Mouse (Mus musculus): ENCODE measurements at regions not wholly inside any gene's neighbourhood (a gene's known extent, or its start where the extent isn't known, plus 50 kb on each side); places are given as distances from the start of the nearest gene placed in this dataset.

DNA sequence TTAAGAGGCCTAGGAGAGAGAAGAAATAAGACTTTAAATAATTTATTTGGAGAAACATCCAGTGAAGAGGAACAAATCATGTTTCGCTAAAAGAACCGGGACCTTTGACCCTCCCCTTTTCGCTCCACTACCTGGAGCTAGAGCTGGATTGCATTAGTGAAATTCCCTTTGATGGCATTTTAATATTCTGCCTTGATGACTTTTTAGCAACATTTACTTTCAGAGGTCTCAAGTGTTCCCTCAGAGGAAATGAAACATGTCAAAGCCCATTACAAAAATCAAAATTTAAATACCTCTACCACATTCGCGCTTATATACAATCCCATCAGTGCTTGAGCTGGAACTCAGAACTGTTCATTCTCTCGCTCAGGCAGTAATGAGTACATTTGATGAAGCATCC lies 297.0 kb upstream of the Gm10295 start:
- no peak for DNase-seq

DNA sequence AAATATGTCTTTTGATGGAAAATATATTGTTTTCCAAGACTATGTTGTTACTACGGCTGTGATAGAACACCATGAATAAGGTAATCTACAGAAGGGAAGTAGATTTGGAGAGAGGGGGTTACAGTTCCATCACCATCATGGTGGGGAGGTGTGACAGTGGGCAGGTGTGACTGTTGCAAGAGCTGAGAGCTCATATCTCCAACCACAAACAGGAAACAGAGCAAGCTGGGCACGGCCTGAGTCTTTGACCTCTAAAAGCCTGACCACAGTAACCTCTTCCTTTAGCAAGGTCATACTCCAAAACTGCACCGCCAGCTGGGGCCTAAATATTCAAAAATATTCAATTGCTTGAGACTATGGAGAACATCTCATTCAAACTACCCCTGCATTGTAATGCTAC lies 295.7 kb upstream of the Gm10295 start:
- DNase-seq = no peak

DNA sequence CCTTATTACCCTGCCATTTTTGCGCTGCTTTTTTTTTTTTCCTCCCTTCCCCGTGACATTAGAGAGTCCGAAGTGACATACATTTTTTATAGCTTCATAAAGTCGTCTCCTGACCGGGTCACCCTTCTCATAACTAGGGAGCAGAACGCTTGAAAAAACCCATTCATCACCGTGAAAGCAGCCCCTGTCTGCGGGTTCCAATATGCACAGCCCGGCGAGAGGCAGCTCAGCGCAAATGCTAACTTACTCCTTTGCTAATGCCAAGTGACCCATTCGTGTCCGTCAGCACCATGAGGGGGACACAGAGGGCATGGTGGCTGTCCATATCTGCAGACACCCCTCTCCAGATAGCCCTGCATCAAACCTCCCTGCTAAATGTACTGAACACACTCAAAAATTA lies 271.8 kb upstream of the Gm10295 start:
- no peak for DNase-seq

DNA sequence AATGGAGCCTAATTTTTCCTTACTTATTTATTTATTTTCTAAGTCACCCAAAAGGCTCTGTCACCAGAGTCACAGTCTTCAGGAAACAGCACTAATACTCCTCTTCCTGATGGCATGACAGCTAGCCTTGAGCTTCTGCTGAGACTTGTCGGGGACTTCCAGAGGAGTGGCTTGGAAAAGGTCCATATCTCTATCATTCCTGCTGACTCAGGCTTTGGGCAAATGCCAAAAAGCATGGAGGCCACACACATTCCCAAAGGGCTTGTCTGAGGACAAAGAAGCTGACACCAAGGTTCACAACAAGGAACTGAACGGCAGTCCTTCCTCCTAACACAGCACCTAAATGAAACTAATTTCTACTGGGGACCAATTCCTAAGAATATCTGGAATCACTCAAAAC lies 251.9 kb upstream of the Gm10295 start:
- DNase-seq = peak; percentile 58

DNA sequence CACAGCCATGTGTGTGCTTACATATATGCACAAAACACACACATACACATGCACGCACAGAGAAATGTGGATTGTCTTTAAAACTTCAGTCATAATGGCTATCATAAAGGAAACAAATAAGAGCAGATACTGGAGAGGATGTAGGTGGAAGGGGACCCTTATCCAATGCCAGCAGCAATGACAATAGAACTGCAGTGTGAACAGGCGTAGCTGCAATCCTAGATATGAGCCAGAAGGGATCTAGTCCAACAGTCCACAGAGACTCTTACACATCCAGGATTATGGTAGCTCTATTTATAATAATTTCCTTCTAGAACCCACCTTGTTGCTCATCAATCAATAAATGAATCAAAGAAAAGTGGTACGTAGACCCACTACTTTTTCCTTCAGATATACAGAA lies 245.5 kb upstream of the Gm10295 start:
- no peak for DNase-seq

DNA sequence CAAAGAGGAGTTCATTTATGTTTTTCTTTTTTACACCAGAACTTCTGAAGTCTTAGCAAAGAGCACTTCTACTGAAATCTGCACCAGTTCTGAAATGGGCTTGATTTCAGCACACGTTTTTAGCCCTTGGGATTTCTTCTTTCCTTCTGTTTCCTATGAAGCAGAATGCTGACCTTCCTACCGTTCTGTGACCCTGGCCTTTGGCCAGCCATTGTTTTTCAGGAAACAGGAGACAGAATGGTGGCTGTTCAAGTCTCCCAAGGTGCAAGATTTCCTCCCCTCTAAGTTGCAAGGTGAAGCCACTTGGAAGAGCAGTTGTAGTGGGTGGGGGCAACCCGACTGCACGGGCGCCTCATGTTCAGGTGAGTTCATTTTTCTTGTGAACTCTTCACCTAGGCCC lies 236.3 kb upstream of the Gm10295 start:
- DNase-seq = peak; percentile 37

DNA sequence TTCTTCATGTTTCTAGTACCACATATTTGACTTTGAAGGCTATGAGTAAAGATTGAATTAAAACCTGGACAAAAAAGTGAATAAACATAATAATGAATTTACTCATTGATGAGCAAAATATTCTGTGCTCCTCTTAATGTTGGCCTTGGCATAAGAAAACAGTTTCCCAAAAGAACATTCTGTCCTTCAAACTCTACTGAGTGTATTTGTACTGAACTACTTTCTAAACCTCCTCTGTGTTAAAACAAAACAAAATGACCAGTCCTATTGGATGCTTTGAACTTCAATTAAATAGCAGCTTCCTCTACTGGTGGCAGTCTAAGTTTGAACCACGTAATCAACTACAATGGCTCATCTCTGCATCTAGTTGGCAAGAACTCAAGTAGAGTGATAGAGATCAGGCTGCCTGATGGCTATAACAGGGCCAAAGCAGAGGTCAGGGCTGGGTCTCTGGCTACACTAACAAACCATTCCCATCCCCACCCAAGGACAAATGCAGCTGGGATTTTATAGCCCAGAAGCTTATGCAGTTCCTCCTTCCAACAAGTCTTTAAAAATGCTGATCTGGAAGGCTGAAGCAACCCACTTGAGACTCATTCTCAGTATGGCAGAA lies 232.3 kb upstream of the Gm10295 start:
- DNase-seq = no peak

DNA sequence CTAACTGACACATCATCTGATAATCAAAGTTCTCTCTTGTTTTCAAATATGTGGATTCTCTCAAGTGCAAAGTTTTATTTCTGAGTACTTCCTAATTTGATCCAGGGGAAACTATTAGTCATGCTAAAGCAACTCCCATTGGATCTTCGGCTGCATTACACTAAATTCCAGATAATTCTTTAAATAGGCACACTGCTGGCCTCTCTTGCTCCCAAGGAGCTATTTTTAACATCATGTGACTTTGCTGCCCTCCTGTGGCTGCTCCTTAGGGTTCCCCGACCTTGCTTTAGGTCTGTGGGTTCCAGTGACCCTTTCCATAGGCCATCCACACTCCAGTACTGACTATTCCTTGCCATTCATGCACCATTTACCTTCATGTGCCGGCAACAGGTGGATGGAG lies 230.5 kb upstream of the Gm10295 start:
- peak; percentile 28 for DNase-seq

DNA sequence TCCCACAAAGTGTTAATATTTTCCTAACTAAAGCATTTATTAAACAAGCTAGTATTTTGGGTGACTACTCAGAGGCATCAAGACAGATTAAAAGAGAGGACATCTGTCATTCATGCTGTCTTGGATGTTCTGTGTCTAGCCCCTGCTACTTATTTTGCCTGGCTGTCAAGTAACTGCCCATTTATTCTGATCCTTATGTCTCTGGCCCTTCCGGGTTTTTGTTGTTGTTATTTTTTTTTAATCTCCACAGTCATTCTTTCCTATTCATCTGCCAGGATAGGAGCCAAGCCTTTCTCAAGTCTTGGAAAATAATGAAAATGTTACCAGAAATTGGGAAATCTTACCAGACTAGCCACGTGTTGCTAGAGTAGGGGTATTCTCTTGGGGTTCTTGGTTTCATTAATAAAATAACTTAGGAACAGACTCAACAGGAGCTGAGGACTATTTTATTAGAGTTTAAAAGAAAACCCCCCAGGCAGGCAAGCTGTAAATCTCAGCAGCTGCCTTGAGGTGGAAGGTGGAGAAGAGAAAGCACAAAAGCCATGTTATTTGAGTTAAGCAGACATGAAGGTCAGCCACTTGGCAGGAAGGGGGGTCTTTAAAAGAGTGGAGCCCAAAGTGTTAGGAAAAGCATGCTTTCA lies 209.1 kb upstream of the Gm10295 start:
- no peak for DNase-seq

DNA sequence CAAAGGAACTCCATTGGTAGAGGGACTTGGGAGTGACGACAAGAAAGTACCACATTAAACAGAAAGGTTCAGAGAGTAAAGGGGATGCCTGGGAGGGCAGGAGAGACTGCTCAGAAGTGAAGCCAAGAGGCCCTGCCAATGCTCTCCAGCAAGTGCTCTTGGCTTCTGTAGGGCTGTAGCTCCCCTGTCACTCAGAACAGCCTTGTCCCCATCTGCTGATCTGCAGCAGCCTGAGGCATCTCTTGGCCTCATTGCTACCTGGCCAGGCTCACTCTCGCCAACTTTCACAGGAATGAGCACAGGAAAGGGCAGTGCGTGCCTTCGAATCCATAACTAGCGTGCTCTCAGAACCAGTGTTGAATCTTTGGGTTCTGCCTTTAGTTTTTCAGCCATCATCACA lies 205.2 kb upstream of the Gm10295 start:
- no peak for DNase-seq

DNA sequence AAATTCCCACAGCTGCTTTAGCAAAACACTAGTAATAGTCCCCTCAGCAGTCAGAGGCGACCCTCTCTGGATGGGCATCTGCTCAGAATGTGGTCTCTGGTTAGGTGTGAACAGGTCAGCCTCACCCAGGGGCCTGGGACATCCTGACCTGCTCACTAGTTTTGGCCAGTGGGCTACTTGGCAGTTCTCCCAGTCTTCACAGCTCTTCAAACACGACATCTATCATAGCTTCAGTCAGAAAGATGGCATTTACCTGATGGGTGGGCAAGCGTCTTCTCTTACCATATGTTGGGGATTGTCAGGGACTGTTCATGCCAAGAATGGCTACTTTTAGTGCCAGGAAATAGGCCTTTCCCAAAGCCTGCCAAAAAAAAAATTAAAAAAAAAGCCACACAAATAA lies 204.2 kb upstream of the Gm10295 start:
- DNase-seq = no peak

DNA sequence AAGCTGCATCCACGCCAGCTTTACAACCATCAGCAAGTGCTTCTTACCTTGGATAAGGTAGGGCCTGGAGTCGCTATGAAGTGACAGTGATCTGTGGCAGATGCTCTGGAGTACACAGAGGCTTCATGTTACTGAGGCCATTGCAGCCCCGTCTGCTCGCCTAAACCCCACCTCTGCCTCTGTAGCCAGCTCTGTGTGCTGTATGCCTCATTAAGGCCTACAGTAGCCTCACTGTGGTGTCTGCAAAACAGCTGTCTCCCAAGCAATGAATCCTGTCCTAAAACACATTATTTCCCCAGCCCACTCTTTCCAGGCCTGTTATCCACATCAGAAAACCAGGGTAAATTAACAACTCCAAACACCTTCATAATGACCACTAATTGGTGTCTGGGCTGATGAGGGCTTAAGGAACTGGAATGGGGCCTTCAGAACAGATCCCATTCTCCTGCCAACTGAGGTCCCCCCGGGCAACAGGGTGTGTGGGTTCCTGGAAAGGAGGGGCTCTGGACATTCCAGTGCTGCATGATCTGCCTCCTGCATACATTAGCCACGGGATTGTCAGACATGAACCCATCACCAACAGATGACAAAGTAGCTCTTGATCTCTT lies 195.4 kb upstream of the Gm10295 start:
- DNase-seq = no peak

DNA sequence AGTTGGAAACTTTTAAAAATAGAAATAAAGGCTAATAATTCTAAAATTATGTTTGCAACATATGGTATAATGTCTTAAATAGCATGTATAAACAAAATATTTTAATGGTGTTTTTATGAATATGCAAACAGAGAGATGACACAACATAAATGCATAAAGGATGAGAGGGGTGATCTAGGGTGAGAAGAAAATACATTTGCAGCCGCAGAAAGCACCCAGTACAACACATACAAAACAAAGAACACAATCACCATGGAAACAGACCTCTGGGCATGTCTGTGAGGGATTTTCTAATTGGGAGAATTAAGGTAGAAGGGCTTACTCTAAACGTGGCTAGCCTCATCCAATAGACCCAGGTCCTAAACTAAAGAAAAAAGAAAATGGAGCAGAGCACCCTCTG lies 190.2 kb upstream of the Gm10295 start:
- no peak for DNase-seq

DNA sequence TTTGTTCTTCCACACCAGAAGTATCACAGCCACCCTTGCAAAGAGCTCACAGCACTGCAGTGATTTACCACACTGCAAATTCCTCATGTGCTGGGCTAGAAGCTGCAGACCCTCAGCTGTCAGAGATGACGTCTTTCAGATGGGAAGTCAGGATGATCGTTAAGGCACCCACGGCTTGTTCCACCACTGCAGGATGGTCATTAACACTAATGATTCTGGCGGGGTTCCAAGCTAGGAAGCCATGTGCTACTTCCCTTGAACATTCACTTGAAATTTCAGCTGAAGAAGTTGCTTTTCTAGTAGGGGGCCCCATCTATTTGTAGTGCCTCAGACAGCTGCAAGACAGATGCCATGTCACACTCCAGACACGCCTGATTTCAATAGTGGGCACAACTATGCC lies 181.8 kb upstream of the Gm10295 start:
- peak; percentile 4 for DNase-seq

DNA sequence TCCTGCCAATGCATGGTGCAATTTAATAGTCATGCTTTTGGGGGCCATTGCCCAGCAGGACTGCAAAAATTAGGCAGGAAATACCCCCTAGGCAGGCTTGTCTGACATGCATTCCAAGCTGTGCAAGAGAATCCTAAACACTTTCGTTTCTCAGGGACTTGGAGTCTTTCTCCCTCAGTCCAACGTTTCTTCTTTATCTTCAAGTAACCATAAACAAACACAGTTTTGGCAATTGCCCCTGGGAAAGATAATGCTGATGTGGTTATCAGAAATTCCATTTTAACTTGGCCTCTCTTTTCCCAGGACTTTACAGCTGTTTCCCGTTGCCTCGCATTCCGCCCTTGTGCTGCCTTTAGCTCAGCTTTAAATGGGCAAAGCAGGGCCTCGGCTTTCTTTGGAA lies 180.2 kb upstream of the Gm10295 start:
- no peak for DNase-seq

DNA sequence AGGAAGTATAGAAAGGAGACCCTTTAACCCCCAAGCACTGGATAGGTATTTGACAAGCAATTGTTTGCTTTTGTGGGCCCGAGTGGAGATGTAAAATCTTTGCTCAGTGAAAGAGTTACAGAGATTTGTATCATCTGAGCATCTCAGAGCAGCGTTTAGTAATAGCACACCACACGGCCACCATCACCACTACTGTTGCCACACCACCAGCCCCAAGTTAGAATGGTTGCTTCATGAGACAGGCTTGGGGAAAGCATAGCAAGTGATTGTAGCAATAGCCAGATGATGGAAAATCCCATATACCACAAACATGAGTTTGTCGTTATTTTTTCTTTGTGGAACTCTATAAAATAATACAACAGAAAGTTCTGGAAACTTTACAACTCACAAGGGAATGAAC lies 179.6 kb upstream of the Gm10295 start:
- no peak for DNase-seq

DNA sequence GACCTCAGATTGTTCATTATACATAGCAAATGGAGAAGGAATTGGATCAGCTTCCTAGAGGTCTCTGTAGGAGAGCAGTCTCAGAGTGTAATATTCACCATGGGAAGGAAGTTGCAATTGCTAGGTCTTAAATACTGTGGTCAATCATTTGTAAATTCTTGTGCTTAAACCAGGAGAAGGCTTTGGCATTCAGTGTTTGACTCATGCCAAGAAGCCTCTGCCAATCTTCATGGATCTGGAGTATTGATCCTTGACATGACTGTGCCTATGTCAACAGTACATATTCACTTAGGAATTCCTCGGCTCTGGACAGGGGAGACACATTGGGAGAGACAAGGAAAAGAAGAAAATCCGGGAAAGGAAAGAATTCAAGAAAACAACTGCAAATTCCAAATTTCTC lies 174.9 kb upstream of the Gm10295 start:
- no peak for DNase-seq

DNA sequence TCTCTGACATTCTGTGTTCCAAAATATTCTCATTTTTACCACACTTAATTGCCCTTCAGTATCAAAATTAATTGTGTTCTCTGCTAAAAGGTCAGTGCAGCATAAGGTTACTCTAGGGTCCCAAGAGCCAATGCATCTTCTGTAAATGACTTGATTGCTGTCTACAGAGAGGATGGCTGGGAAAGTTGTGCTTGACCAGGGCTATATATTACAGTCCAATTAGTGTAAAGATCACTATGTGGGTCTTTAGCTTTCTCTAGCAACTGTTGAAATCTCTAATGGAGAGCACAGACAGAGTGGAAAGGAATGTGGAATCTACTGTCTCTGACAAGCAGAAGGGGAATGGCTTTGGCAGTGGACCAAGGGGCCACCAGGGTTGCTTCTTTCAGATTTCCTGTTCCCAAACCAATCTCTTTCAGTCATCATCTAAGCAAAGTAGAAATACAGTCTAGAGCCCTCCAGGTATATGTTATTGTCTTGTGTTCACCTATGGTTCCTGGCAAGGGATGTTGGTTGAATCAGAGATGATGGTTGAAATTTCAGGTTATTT lies 173.4 kb upstream of the Gm10295 start:
- DNase-seq = no peak

DNA sequence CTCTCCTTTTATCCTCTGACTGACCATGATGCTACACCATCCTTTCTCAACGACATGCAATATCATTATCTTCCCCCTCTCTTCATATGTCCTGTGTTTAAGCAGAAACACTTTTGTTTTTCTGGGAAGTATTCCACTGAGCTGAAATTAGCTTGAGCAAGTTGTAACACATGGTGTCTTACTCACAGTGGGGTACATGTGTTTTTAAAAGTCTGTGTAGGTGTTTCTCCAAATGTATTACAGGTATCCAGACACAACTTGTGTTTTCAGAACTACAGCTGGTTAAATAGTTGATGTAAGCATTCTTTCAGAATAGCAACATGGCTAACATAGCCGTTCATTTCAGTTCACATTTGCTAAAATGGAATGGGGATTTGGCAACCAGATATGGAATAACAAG lies 172.8 kb upstream of the Gm10295 start:
- DNase-seq = no peak

DNA sequence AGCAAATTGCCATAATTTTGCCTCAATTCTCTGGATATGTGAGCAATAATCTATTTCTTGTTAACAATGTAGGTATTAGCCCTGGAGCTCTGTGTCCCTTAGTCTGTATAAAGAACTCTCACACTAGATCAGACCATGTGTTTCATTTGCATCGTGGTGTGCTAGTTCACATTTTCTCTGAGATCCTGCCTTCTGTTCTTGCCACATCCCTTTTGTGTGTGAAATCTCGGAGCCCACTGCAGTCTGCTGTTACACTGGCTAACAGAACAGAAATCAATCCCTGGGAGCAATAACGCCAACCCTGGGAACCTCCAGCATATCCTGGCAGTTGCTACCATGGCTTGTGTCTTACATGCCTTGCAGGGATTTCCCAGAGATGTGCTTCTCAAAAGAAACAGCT lies 156.1 kb upstream of the Gm10295 start:
- DNase-seq = no peak

DNA sequence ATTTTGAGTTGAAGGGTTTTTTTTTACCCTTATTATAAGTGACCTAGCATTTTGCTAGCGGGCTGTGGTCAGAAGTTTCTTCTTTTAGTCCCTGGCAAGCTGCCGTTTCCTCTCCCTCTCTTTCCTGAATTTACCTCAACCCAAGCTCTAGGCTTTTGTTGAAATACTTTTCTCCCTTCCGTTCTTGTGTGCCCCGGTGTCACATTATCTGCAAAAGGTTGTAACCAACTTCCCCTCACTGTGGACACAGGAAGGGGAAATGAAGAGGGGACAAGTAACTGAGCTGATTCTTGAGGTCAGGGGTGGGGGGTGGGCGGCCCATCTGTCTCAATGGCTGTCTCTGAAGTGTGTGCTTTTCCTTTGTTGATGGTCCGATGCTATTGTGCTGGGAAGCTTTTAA lies 149.4 kb upstream of the Gm10295 start:
- peak; percentile 27 for DNase-seq

DNA sequence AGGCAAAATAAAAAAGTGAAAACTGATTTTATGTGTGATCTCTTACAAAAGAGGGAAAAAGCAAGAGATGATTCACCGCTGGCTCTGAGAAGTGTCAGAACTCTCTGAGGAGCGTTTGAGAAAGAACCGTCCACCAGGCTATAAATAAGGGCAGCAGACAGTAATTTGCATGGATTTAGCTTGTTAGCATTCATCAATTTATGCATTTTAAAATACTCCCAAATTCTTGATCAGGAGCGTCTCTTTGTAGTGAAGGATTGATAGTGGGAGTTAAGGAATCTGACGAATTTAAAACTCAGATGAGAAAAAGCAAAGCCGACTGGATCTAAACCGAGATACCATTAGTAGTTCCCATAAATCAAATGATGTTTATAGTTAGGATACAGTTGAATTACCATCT lies 146.8 kb upstream of the Gm10295 start:
- DNase-seq = no peak

DNA sequence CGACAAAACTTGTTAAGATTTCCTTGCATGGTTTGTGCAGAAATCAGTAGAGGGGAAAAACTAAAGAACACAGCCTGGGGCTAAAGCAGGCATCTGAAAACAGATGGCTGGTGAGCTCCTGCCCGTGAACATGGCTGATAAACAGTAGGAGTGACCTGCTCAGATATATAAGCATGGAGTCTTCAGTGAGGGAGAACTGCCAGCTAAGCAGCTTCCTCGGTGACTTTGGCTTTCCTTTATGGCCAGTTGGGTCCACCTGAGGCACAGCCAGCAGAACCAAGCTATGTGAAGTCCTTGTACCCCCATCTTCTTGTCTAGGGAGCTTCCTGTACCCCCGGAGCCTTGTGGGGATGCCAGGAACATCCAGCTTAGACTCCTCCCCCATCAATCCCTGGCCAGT lies 139.8 kb upstream of the Gm10295 start:
- DNase-seq = no peak

DNA sequence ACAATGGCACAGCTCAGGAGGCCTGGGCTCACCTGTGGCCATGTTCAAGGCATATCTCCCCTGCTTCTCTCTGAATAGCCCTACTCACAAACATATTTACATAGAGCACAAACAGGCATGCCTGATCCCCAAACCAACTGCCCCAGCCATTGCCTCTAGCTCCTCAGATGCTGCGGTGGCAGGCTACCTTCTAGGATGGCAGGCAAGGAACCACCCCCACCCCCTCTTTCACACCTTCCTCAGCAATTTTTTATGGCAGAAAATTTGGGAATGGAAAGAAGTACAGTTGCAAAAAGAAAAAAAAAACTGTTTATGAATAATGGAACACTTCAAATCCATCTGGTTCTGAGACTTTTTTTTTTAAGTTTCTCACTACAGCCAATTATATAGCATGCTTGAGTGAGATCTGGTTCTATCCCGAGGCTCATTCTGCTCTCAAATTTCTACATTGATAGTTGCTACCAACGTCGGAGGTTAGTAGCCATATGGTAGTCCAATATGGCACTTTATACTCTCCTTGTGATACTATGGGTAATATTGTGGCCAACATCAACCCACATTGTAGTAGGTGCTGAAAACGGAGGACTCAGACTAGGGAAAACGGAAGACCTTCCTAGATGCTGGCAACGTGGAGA lies 136.8 kb upstream of the Gm10295 start:
- no peak for DNase-seq

Data from kidney, adult 11 months (tissue).